Mouse (Mus musculus) midbrain, embryonic 14.5 days (tissue): ENCODE data around the gene Mctp2. TPM values are rescaled to one million over a fixed set of nuclear protein-coding genes. Genes with fewer than 3 reads are reported as not detected.

Experiments
- ATAC-seq: fragments of 200-750 bp; cut with Nextera tagmentation; 2 replicates; pipeline ENCODE4 v1.8.0; 2017; ENCODE audit warnings: moderate number of reproducible peaks, moderate library complexity; ENCODE audit not compliant: low FRiP score, low TSS enrichment
- DNase-seq: peaks from one replicate; pipeline ENCODE4 v3.0.0-alpha.2; 2015
- H3K27ac ChIP-seq: fragments of 300-500 bp; sonication (generic); replicated peaks from 2 replicates; pipeline ENCODE4 v1.5.1; 2014; ENCODE audit warnings: mild to moderate bottlenecking, low read depth, low read length, moderate library complexity
- H3K27me3 ChIP-seq: fragments of 300-500 bp; sonication (generic); 2 replicates; pipeline ENCODE4 v1.6.1; 2014; ENCODE audit warnings: low read length, control low read depth, mixed read lengths; ENCODE audit not compliant: control insufficient read depth, insufficient read depth
- H3K36me3 ChIP-seq: fragments of 300-500 bp; sonication (generic); 2 replicates; pipeline ENCODE4 v1.6.1; 2014; ENCODE audit warnings: low read length, control low read depth; ENCODE audit not compliant: control insufficient read depth, insufficient read depth
- H3K4me1 ChIP-seq: fragments of 300-500 bp; sonication (generic); 2 replicates; pipeline ENCODE4 v1.6.1; 2014; ENCODE audit warnings: mild to moderate bottlenecking, antibody characterized with exemption, low read length, control low read depth; ENCODE audit not compliant: control insufficient read depth, insufficient read depth
- H3K4me2 ChIP-seq: fragments of 300-500 bp; sonication (generic); 2 replicates; pipeline ENCODE4 v1.6.1; 2014; ENCODE audit warnings: mild to moderate bottlenecking, low read length, moderate library complexity
- H3K4me3 ChIP-seq: fragments of 300-500 bp; sonication (generic); replicated peaks from 2 replicates; pipeline ENCODE4 v1.5.1; 2014; ENCODE audit warnings: low read depth, low read length
- H3K9ac ChIP-seq: fragments of 300-500 bp; sonication (generic); replicated peaks from 2 replicates; pipeline ENCODE4 v1.6.1; 2014; ENCODE audit warnings: mild to moderate bottlenecking, low read length, moderate library complexity
- H3K9me3 ChIP-seq: fragments of 300-500 bp; sonication (generic); 2 replicates; pipeline ENCODE4 v1.6.1; 2016; ENCODE audit warnings: low read length, control low read depth, mixed read lengths; ENCODE audit not compliant: control insufficient read depth
- WGBS: fragments of 180-500 bp; shearing (Covaris S2); extraction: QIAGEN DNeasy Blood & Tissue Kit; methylation state at CpG from one replicate; pipeline ENCODE4 v1.1.7; 2014; 5-methylcytosine and 5-hydroxymethylcytosine counted together
- polyA plus RNA-seq: library from polyadenylated mRNA; unstranded; fragments of >200 nt; fragmentation: Nextera tagmentation; extraction: Ambion mirVana; gene quantifications from 2 replicates; pipeline ENCODE4 v1.2.1, GENCODE M21; 2014

Mctp2 gene
- polyA plus RNA-seq, 1 experiment from 2014 or later, result 0.43 TPM

GRCm38 (mm10) chr7:72311582-72311981 is 5.2 kb upstream of the Mctp2 start:
- 65% methylated on average over 8 of the region's 8 CpGs for WGBS
- DNase-seq, result no peak
- no peak overlapping the region for H3K4me3 ChIP-seq
- H3K36me3 ChIP-seq, result no peaks in the 10 kb centered on the region
- peaks cover 1% of the 10 kb centered on the region; the same call in 1 of the 2 replicates for H3K27me3 ChIP-seq
- no peak overlapping the region for H3K4me2 ChIP-seq
- no peak for ATAC-seq
- no peaks in the 10 kb centered on the region for H3K9me3 ChIP-seq
- H3K4me1 ChIP-seq, result no peaks in the 10 kb centered on the region; the same call in 1 of the 2 replicates
- no peak overlapping the region for H3K27ac ChIP-seq
- H3K9ac ChIP-seq, result no peak overlapping the region

GRCm38 (mm10) chr7:72308078-72308477 is 1.7 kb upstream of the Mctp2 start:
- no peak overlapping the region for H3K4me2 ChIP-seq
- no peak overlapping the region for H3K27ac ChIP-seq
- DNase-seq (no peak), ATAC-seq (no peak)
- no peak overlapping the region for H3K4me3 ChIP-seq
- no peaks in the 10 kb centered on the region for H3K9me3 ChIP-seq
- WGBS, result 75% methylated on average over 5 of the region's 5 CpGs
- peaks cover 16% of the 10 kb centered on the region for H3K27me3 ChIP-seq
- H3K9ac ChIP-seq, result no peak overlapping the region
- H3K4me1 ChIP-seq, result peaks cover 10% of the 10 kb centered on the region
- H3K36me3 ChIP-seq, result no peaks in the 10 kb centered on the region

DNA sequence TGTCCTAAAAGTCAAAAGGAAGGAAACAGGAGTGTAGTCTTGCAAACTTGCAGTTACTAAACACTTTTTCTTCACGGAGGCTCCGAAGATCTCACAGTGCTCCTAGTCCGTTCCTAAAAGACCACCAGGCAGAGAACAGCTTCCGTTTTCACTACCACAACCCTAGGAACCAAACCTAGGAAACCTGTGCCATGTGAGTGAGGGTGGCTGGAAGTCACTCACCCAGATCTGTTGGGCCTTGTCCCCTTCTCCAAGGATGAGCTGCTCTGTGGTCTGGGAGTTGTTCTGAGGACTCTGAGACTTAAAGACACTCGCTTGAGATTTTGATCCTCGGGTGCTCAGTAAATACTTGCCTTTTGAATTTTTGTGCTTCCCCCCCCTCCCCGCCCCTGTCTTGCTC is 439 bp upstream of the Mctp2 start:
- H3K4me2 ChIP-seq, result peak overlapping the region; percentile 87
- peak overlapping the region; percentile 45 for H3K4me3 ChIP-seq
- ATAC-seq (no peak), DNase-seq (peak; percentile 7)
- H3K9ac ChIP-seq, result peak overlapping the region; percentile 39
- H3K36me3 ChIP-seq, result no peaks in the 10 kb centered on the region
- H3K9me3 ChIP-seq, result no peaks in the 10 kb centered on the region
- peaks cover 16% of the 10 kb centered on the region for H3K27me3 ChIP-seq
- no peak overlapping the region for H3K27ac ChIP-seq
- WGBS, result 13% methylated on average over 7 of the region's 7 CpGs
- H3K4me1 ChIP-seq, result peaks cover 10% of the 10 kb centered on the region

- Histone ChIP-seq H3K36me3 (no peaks in the 10 kb centered on the region), H3K27ac (no peak overlapping the region), H3K4me3 (peak overlapping the region; percentile 45), H3K4me1 (peaks cover 10% of the 10 kb centered on the region), H3K9ac (peak overlapping the region; percentile 39; the same call in 1 of the 2 replicates), H3K27me3 (peaks cover 16% of the 10 kb centered on the region), H3K4me2 (peak overlapping the region; percentile 87), H3K9me3 (no peaks in the 10 kb centered on the region)
- WGBS, result 2% methylated on average over 14 of the region's 14 CpGs
- ATAC-seq (no peak), DNase-seq (peak; percentile 19)
Measured at GRCm38 (mm10) chr7:72305971-72306370, 437 bp downstream of the Mctp2 start.

DNA sequence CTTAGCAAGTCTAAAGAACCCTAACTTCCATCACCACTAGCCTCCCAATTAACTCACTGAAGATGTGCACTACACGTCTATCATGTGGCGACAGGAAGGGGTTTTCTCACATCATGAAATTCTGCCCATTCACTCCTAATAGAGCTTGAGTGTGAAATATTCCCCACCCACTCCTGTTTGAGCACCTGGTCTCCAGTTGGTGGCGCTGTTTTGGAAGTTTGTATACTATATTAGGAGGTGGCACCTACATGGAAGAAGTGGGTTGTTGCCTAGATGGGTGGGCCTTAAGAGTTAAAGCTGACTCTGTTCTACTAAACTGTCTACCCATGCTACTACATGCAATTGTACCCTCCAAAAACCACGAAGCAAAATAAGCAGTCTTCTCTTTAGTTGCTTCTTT is 4.7 kb downstream of the Mctp2 start:
- no peak overlapping the region for H3K4me2 ChIP-seq

GRCm38 (mm10) chr7:72299726-72300125 is 6.7 kb downstream of the Mctp2 start:
- no peak overlapping the region for H3K4me2 ChIP-seq
- no peak overlapping the region for H3K4me3 ChIP-seq
- H3K9ac ChIP-seq, result no peak overlapping the region
- no peaks in the 10 kb centered on the region for H3K4me1 ChIP-seq
- no peak overlapping the region for H3K27ac ChIP-seq
- H3K9me3 ChIP-seq, result no peaks in the 10 kb centered on the region
- DNase-seq (no peak), ATAC-seq (no peak)
- 94% methylated on average over 6 of the region's 6 CpGs for WGBS
- no peaks in the 10 kb centered on the region for H3K36me3 ChIP-seq
- H3K27me3 ChIP-seq, result no peaks in the 10 kb centered on the region

More for the DNA sequence above, 4.7 kb downstream of the Mctp2 start:
- no peaks in the 10 kb centered on the region for H3K9me3 ChIP-seq
- DNase-seq (no peak), ATAC-seq (no peak)
- no peak overlapping the region for H3K4me3 ChIP-seq
- no peaks in the 10 kb centered on the region for H3K36me3 ChIP-seq
- H3K4me1 ChIP-seq, result peaks cover 10% of the 10 kb centered on the region
- peaks cover 16% of the 10 kb centered on the region for H3K27me3 ChIP-seq
- H3K27ac ChIP-seq, result no peak overlapping the region
- no peak overlapping the region for H3K9ac ChIP-seq
- 71% methylated on average over 4 of the region's 4 CpGs for WGBS

DNA sequence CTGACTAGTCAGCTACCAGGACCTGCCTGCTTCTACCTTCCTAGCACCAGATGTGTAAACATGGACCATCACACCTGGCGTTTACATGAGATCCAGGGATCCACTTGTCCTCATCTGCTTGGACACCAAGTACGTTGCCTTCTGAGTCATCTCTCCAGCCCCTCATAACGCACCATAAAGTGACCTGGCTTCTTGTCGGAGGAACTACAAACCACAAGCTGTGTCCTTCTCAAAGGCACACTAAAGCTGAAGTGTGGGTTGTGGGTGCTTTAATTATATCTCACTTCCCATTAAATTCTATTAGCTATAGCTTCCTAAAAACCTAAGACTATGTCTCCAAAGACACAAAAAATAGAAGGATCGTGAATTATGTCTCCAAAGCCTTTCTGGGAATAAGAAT is 9.4 kb downstream of the Mctp2 start:
- no peak for ATAC-seq
- H3K4me3 ChIP-seq, result no peak overlapping the region
- no peak overlapping the region for H3K4me2 ChIP-seq
- no peak for DNase-seq
- H3K36me3 ChIP-seq, result no peaks in the 10 kb centered on the region
- H3K27ac ChIP-seq, result no peak overlapping the region
- no peaks in the 10 kb centered on the region for H3K27me3 ChIP-seq
- H3K9ac ChIP-seq, result no peak overlapping the region
- WGBS, result 96% methylated on average over 5 of the region's 5 CpGs
- H3K4me1 ChIP-seq, result no peaks in the 10 kb centered on the region
- no peaks in the 10 kb centered on the region for H3K9me3 ChIP-seq

DNA sequence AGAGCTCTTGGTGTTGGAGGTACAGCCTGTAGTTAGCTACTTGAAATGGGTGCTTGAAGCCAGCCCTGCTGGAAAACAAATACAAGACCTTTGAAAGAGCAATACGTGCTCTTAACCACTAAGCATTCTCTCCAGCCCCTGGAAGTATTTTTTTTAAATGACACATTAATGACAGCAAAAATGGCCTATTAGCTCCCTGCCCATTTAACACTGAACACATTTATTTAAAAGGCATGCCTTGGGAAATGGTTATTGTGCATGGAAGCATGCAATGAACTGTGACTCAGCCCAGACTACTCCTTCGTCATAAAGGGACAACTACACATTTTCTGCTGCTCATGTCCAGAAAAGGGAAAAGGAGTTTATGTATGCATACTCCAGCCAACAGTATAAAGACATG is 10.2 kb downstream of the Mctp2 start:
- no peak for DNase-seq
- no peak overlapping the region for H3K27ac ChIP-seq
- H3K27me3 ChIP-seq, result no peaks in the 10 kb centered on the region
- H3K4me2 ChIP-seq, result no peak overlapping the region
- no peaks in the 10 kb centered on the region for H3K4me1 ChIP-seq
- 65% methylated on average over 2 of the region's 2 CpGs for WGBS
- no peak for ATAC-seq
- no peaks in the 10 kb centered on the region for H3K9me3 ChIP-seq
- no peak overlapping the region for H3K4me3 ChIP-seq
- no peaks in the 10 kb centered on the region for H3K36me3 ChIP-seq
- H3K9ac ChIP-seq, result no peak overlapping the region

DNA sequence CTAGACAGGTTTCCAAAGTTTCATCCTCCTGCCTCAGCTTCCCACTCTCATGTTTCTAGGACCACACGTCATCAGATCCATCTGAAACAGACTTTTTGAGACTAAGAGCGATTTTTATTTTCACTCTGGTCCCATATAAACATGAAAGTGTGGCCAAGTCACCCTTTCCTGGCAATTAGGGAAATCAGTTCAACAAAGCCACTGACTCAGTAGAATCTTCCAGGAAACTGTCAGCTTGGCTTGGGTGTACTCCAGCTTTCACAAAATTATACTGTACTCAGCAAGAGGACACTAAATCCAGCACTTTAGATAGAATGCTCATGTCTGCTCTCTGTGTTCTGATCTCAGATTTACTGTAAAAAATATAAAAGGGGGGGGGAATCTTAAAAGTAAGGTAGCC is 11.5 kb downstream of the Mctp2 start:
- Histone ChIP-seq H3K27ac (no peak overlapping the region), H3K9me3 (no peaks in the 10 kb centered on the region), H3K27me3 (no peaks in the 10 kb centered on the region), H3K9ac (no peak overlapping the region), H3K4me3 (no peak overlapping the region), H3K36me3 (no peaks in the 10 kb centered on the region), H3K4me1 (no peaks in the 10 kb centered on the region), H3K4me2 (no peak overlapping the region)
- WGBS, result 68% methylated on average over 2 of the region's 2 CpGs
- ATAC-seq, result no peak
- DNase-seq, result no peak
